Mouse (Mus musculus) E14TG2a.4 (cell line): ENCODE results near the gene Trappc6b.

Experiments used
- CTCF ChIP-seq: conservative IDR thresholded peaks from 2 replicates; pipeline ENCODE4 v1.5.1; 2014; ENCODE audit warnings: low read length
- POU5F1 ChIP-seq: IDR thresholded peaks from 2 replicates; pipeline ENCODE4 v1.6.1; 2014; ENCODE audit warnings: low read length, borderline replicate concordance

DNA sequence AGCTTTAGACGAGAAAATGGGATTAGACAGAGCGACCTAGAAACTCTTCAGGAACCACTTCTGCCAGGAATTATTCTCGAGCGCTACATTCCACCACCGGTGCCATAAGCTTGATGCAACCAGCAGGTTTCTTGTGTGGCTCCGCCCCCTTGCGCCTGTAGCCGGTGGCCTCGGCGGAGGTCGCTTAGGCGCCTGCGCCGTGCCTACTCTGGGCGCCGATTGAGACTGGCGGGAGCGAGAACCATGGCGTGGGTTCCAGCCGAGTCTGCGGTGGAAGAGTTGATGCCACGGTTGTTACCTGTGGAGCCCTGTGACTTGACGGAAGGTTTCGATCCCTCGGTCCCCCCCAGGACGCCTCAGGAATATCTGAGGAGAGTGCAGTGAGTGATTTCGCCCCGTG is 48.0 kb downstream of the Trappc6b start, which contains the start of gene Gemin2:
- TF ChIP-seq CTCF (no peak), POU5F1 (no peak)
